Mouse (Mus musculus) lung, postnatal 0 days (tissue): ENCODE measurements around the gene Olfr923.

Experiments
- CTCF ChIP-seq: IDR thresholded peaks from 2 replicates; pipeline ENCODE4 v1.5.1; 2016; ENCODE audit warnings: antibody characterized with exemption, mild to moderate bottlenecking
- EP300 ChIP-seq: IDR thresholded peaks from 2 replicates; pipeline ENCODE4 v1.6.1; 2016; ENCODE audit warnings: antibody characterized with exemption, mild to moderate bottlenecking, control low read depth

GRCm38 (mm10) chr9:38815458-38815986 lies 10.8 kb upstream of the Olfr923 start:
- TF ChIP-seq CTCF (no peak), EP300 (no peak)
